Mouse (Mus musculus) lung, postnatal 36 days (tissue): ENCODE measurements around the gene Taf4.

ENCODE experiments used
- DNase-seq: peaks from one replicate; pipeline ENCODE4 v3.0.0; 2022; ENCODE audit warnings: mixed read lengths

The Taf4 gene

DNA sequence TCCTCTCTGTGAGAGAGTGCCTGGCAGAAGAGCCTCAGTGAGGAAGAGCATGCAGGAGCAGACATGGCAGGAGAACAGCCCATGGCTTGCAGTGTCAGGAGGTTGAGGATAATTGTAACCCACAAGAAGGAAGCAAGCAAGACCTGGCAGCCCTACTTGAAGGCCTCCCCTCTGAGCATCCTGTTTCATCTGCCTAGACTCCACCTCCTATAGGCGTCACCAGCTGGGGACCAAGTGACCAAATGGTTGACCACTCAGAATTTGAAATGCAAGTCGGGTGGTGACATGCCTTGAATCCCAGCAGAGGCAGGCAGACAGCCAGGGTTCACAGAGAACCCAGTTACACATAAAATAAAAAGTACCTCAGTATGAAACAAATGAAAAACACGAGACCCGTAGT, 4.2 kb upstream of the Taf4 start:
- DNase-seq, result no peak

GRCm38 (mm10) chr2:179979836-179980235, 3.4 kb upstream of the Taf4 start:
- no peak for DNase-seq

- DNase-seq, result no peak
Measured at GRCm38 (mm10) chr2:179978250-179978649, 1.8 kb upstream of the Taf4 start.

DNA sequence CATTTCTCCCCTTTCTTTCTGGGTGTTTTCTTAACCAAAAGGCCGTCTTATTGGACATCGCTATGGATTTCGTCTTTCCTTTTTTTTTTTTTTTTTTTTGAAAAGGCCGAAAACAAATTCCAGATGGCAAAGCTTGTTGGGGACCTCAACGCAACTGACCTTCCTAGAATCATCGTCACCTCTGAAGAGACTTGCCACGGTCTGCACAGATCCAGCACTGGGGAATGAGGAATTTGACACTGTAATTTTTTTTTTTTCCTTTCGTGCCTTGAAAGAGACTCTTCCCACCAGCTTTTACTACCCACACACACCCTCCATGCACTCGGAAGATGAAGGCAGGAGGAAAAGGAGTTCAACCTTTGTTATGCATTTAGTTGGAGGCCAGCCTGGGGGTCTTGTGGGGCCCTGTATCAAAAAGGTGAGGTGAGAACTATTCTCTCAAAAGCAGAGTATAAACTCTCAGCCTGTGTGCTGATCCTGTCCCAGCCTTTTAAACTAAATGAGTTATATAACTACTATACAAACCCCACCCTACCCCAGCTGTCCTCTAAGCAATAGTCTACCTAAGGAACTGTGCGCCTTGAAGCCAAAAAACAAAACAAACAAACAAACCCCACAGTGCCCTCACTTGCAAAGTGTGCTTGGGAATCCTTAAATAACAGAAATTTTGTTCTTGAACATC, 1.0 kb upstream of the Taf4 start:
- DNase-seq, result no peak

DNA sequence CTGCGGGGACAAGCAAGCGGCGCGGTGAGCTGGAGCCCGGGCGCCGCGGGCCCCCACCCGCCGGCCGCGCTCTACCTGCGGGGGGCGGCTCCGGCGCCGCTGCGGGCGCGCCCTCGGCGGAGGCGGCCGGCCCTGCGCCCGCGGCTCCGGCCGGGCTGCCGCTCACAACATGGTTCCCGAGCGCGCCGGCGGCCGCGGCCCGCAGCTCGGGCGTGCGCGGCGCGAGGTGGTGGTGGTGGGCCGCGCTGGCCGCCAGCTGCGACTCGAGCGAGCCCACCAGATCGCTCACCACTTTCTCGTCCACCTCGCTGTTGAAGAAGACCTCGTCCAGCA, 185 bp downstream of the Taf4 start:
- DNase-seq, result no peak

DNA sequence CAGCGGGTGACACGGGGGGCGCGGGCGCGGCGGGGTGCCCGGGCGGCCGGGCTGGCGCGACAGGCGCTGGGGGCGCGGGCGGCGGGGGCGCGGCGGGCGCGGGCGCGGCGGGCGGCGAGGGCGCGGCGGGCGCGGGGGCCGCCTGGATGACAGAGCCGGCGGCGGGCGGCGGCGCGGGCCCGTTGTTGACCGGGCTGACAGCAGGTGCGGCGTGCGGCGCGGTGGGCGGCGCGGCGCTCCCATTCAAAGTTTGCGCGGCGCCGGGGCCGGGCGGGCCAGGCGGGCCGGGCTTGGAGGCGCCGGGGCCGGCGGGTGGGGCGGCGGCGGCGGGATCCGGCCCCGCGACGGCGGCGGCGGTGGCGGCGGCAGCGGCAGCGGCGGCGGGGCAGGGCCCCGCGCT, 595 bp downstream of the Taf4 start:
- DNase-seq, result no peak

DNA sequence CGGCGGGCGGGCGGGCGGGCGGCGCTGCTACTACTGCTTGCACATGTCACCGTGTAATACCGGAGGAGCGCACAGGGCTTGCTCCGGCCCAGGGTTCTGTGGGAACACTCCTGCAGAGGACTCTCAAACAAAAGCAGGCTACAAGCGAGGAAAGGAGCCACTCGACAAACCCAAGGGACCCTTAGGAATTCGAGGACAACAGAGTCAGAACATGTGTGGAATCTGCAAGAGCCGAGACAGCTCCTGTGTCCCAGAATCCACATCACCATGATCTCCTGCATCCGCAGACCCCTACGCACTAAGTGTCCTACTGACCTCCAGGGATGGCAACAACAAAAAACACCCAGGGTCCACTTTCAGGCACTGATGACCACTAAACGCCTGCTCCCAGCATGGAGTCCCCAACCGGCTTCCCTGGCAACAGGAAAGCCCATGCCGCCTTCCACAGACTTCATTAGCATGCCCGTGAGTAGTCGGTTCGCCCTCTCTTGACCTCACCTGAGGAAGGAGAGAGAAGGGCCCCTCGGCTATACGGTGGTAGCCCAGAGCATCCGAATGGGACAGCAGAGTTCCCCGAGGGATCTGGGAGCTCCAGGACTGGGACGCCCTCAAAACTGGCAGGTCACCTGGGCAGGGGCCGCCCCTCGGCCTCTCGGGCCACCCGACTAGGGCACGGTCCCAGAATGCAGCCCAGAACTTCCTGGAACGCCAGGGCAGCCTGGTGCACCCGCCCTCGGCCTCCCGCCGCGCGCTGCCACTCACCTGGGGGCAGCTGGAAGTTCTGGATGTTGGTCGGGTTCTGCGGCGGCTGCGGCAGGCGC, 1.6 kb downstream of the Taf4 start:
- peak; percentile 49 for DNase-seq

GRCm38 (mm10) chr2:179973871-179974628, 2.4 kb downstream of the Taf4 start:
- DNase-seq, result peak; percentile 34

GRCm38 (mm10) chr2:179972406-179972805, 4.0 kb downstream of the Taf4 start:
- DNase-seq, result no peak

DNA sequence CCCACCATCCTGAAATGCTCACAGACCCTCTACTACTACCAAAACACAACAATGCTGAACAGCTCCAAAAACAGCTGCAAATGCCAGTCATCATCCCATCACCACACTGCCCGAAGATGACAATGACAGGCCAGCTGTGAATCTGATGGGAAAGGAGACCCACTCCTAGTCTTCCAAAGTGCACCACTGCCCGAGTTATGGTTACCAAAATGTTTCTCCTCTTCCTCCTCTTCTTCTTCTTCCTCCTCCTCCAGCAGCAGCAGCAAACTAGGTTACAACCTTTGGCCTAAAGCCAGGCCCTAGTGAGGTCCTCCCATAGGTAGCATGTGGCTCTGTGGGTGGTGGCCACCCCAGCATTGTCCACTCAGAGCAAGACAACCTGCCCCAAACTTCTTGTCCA, 4.6 kb downstream of the Taf4 start:
- no peak for DNase-seq

DNA sequence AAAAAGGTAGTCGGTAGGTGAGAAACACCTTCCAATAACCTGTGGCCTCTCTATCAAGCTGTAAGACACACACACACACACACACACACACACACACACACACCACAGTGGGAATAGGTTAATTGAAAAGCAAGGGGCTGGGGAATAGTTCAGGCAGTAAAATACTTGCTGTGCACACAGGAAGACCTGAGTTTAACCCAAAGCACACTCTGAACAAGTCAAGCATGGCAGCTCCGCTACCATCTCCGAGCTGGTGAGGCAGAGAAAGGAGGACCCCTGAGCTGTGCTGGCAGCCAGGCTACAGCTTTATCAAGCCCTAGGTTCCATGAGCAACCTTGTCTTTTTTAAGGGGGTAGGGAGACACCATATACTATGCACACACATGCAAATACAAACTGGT, 7.3 kb downstream of the Taf4 start:
- no peak for DNase-seq

DNA sequence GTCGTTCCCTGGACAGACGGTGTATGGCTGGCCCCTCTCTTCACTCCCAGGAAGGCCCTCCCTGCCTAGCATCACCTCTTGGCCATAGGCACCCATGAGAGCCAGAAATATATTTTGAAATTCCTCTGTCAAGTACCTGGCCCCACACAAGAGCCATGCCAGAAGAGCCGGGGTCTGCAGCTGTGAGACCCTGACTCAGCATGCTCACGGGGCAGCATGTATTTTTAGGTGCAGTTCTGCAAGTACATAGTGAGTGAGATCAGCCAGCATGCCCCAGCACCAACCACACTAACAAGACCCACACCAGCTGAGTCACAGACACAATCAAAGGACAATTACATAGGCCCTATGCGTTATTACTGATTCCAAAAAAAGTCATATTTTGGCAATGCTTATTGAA, 8.8 kb downstream of the Taf4 start:
- no peak for DNase-seq

DNA sequence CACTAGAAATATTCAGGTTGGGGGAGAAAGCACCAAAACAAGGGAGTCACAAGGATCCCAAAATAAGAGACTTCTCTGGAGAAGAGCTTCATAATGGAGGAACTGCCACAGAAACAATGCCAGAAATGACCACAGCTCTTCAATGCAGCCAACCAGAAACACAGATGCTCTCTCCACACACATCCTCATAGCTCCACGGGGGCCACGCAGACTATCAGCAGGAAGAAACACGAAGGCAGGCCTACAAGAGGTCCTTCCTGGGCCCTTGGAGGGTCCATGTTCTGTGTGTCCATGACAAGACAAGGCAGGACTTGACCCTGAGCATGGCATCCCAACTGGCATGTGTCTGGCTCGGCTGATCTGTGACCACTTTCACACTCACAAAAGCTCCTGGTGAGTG, 15.0 kb downstream of the Taf4 start:
- no peak for DNase-seq

GRCm38 (mm10) chr2:179960327-179960726, 16.1 kb downstream of the Taf4 start:
- no peak for DNase-seq

DNA sequence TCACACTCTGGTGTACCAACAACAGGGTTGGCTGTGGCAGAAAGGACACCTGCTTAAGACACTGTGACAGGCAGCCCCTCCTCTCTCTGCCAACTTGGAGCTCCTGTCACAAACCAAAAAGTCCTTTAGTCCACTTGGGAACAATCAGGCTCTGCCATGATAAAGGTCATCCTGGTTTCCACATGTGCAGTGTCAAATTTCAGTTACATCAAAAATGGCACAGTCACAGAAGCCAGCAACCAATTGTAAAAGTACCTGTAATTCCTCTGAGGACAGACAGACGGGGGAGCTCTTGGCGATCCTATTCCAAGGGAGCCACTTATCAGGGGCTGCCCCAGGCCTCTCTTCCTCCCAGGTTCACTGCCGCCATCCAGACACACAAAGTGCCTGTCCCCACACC, 17.1 kb downstream of the Taf4 start:
- no peak for DNase-seq

DNA sequence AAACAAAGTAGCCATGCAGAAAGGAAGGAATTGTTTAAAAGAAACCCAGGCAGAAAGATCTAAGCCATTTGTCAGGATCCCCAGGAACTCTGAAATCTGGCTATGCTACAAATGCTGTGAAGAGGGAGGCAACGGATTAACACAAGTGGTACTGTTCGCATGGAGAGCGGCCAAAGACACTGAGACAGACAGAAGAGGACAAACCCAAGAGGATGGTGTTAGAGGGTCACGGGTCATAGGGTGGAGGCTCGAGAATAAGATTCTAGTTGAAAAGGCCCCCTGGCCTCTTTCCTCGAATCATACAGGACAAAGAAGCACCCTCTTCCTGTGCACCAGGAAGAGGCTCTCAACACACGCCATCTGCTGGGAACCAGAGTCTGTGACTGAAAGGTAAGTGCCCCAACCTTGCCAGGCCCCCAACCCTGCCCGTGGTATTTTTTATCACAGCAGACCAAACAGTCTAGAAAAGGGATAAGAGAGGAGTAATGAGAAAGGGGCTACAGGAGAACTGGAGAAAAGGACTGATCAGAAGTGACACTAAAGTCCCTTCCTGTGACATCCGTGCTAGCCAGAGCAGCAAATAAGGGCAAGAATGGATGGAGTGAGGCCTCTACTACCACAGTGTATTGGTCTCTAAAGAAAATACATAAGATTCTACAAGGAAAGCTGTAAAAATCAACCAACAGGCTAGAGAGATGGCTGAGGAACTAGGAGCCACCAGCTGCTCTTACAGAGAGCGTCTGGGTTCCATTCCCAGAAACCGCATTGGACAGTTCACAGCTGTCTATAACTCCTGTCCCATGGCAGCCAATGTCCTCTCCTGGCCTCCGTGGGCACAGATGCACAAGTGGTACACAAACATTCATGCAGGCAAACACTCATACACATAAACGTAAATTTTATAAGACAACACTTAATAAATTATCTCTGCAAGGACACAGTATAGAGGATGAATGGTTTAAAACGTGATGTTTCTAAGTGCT, 24.6 kb downstream of the Taf4 start:
- no peak for DNase-seq

DNA sequence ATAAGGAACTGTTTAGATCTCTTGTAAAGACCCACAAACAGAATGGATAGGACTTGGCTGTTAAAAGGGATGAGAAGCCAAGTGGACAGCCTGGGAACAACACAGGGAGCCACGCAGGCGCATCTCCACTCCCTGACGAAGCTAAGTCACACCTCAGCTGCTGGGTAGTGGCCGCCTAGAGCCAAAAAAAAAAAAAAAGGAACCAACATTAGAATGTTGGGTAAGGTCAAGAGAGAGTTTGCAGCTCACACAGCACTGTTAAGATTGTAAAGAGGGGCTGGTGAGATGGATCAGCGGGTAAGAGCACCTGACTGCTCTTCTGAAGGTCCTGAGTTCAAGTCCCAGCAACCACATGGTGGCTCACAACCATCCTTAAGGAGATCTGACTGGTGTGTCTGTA, 27.6 kb downstream of the Taf4 start:
- DNase-seq, result no peak

DNA sequence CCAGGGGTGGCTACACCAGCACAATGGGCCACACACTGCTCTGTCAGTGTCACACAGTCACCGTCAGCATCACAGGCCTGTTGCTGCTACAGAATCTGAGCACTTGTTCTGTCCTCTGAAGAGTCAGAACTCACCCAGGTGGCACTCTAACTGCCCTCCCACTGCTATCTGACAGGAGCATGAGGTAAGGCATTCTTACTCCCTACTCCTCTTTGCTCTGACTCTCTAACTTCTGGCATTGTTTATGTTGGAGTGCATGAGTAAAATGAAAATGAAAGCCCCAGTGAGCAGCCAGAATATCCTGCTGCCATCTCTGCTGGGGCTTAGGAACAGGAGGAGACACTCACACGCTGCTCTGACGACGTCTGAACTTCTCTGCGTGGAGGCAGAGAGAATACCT, 28.8 kb downstream of the Taf4 start:
- DNase-seq, result peak; percentile 32

GRCm38 (mm10) chr2:179946496-179946895, 29.9 kb downstream of the Taf4 start:
- no peak for DNase-seq

GRCm38 (mm10) chr2:179945051-179945450, 31.4 kb downstream of the Taf4 start:
- DNase-seq, result no peak

DNA sequence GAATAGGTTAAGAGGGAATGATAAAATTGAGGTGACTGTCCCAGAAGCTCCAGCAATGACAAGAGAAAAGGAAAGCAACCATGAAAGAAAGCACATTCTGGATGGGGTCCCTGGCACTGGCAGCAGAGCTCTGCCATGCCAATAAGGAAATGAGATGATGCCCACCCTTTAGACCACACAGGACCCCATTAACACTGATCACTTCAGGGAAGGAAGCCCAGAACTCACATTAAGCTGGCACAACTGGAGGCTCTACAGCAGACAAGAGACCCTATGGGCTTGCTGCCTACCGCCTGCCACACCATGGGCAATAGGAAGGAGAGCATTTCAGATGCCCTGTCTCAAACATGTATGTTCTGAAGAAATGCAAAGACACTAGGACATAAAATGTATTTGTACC, 34.8 kb downstream of the Taf4 start:
- DNase-seq, result no peak

GRCm38 (mm10) chr2:179937091-179937490, 39.4 kb downstream of the Taf4 start:
- peak; percentile 32 for DNase-seq

DNA sequence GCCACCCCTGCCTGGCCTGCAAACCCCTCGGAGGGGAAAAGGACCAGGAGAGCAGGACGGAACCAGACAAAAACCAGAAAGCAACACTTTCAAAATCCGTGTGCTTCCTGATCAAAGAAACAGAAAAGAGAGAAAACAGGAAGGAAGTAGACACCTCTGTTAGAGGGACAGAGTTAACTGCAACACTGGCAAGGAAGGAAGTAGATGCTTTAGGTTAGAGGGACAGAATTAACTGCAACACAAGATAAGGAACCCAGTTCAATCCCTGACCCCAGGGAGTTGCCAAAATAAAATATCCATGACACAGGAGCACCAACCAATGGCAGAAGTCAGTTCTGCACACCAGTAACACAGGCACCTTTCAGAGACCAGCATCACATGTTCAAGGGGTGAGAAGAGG, 42.3 kb downstream of the Taf4 start:
- DNase-seq, result no peak
